Mouse (Mus musculus): ENCODE data around the gene Cetn4. TPM values are rescaled to one million over a fixed set of nuclear protein-coding genes. Genes with fewer than 3 reads are reported as not detected.

The Cetn4 gene
- polyA plus RNA-seq (2012; rRNA removed) = 11.6 and 13.1 TPM in 2 replicates

GRCm38 (mm10) chr3:37312370-37312941 is at the start of gene Cetn4, which contains the start of gene Bbs12:
Gene Cetn4 (minus strand): TSS chr3:37312708.
Gene Bbs12 (plus strand): TSS chr3:37312554.
- Histone ChIP-seq H3K4me3 (ENCODE audit: insufficient read depth, low read length) (peak within 1 kb of the TSS; percentile 67), H3K27ac (ENCODE audit: insufficient read depth, low read length) (peak within 1 kb of the TSS; percentile 15), H3K4me1 (ENCODE audit: control insufficient read depth, insufficient read depth, low read length) (no peaks in the 10 kb centered on the region)
- no peak for TF ChIP-seq CTCF (IDR thresholded peaks at IDR 0.05; ENCODE audit: extremely low read depth, insufficient read depth, low read length)
- peak; percentile 62 for TF ChIP-seq POLR2A (IDR thresholded peaks at IDR 0.05; ENCODE audit: extremely low read depth, insufficient read depth, low read length)

- Histone ChIP-seq H3K27ac (ENCODE audit: insufficient read depth, low read length) (no peak overlapping the region), H3K4me1 (ENCODE audit: control insufficient read depth, insufficient read depth, low read length) (no peaks in the 10 kb centered on the region), H3K4me3 (ENCODE audit: insufficient read depth, low read length) (no peak overlapping the region)
- TF ChIP-seq CTCF (IDR thresholded peaks at IDR 0.05; ENCODE audit: extremely low read depth, insufficient read depth, low read length) (no peak), POLR2A (IDR thresholded peaks at IDR 0.05; ENCODE audit: extremely low read depth, insufficient read depth, low read length) (no peak)
Observed at GRCm38 (mm10) chr3:37360729-37361128, 48.2 kb upstream of the Cetn4 start.

GRCm38 (mm10) chr3:37354737-37355136 is 42.2 kb upstream of the Cetn4 start:
- TF ChIP-seq CTCF (IDR thresholded peaks at IDR 0.05; ENCODE audit: extremely low read depth, insufficient read depth, low read length) (no peak), POLR2A (IDR thresholded peaks at IDR 0.05; ENCODE audit: extremely low read depth, insufficient read depth, low read length) (no peak)
- H3K4me1 ChIP-seq (ENCODE audit: control insufficient read depth, insufficient read depth, low read length) = no peaks in the 10 kb centered on the region
- H3K4me3 ChIP-seq (ENCODE audit: insufficient read depth, low read length) = no peak overlapping the region
- H3K27ac ChIP-seq (ENCODE audit: insufficient read depth, low read length) = no peak overlapping the region

- Histone ChIP-seq H3K27ac (ENCODE audit: insufficient read depth, low read length) (no peak overlapping the region), H3K4me3 (ENCODE audit: insufficient read depth, low read length) (no peak overlapping the region), H3K4me1 (ENCODE audit: control insufficient read depth, insufficient read depth, low read length) (no peaks in the 10 kb centered on the region)
- TF ChIP-seq CTCF (IDR thresholded peaks at IDR 0.05; ENCODE audit: extremely low read depth, insufficient read depth, low read length) (no peak), POLR2A (IDR thresholded peaks at IDR 0.05; ENCODE audit: extremely low read depth, insufficient read depth, low read length) (no peak)
Observed at GRCm38 (mm10) chr3:37353951-37354481, 41.5 kb upstream of the Cetn4 start.

- TF ChIP-seq POLR2A (IDR thresholded peaks at IDR 0.05; ENCODE audit: extremely low read depth, insufficient read depth, low read length) (no peak), CTCF (IDR thresholded peaks at IDR 0.05; ENCODE audit: extremely low read depth, insufficient read depth, low read length) (no peak)
Observed at GRCm38 (mm10) chr3:37350386-37350785, 37.9 kb upstream of the Cetn4 start.

GRCm38 (mm10) chr3:37349166-37349548 is 36.6 kb upstream of the Cetn4 start:
- TF ChIP-seq CTCF (IDR thresholded peaks at IDR 0.05; ENCODE audit: extremely low read depth, insufficient read depth, low read length) = no peak
- TF ChIP-seq POLR2A (IDR thresholded peaks at IDR 0.05; ENCODE audit: extremely low read depth, insufficient read depth, low read length) = no peak
- 0 out of 2 replicates have a peak, but pooled peaks cover 1% of the 10 kb centered on the region for H3K4me1 ChIP-seq (ENCODE audit: control insufficient read depth, insufficient read depth, low read length)
- H3K27ac ChIP-seq (ENCODE audit: insufficient read depth, low read length) = no peak overlapping the region
- peak overlapping the region; percentile 27 for H3K4me3 ChIP-seq (ENCODE audit: insufficient read depth, low read length)

More at GRCm38 (mm10) chr3:37350386-37350785, 37.9 kb upstream of the Cetn4 start:
- 0 out of 2 replicates have a peak, but pooled peaks cover 1% of the 10 kb centered on the region for H3K4me1 ChIP-seq (ENCODE audit: control insufficient read depth, insufficient read depth, low read length)
- no peak overlapping the region for H3K27ac ChIP-seq (ENCODE audit: insufficient read depth, low read length)
- H3K4me3 ChIP-seq (ENCODE audit: insufficient read depth, low read length) = no peak overlapping the region

- Histone ChIP-seq H3K4me3 (ENCODE audit: insufficient read depth, low read length) (peak within 1 kb of the TSS; percentile 27), H3K27ac (ENCODE audit: insufficient read depth, low read length) (no peak within 1 kb of the TSS), H3K4me1 (ENCODE audit: control insufficient read depth, insufficient read depth, low read length) (0 out of 2 replicates have a peak, but pooled peaks cover 1% of the 10 kb centered on the region)
- no peak for TF ChIP-seq CTCF (IDR thresholded peaks at IDR 0.05; ENCODE audit: extremely low read depth, insufficient read depth, low read length)
- TF ChIP-seq POLR2A (IDR thresholded peaks at IDR 0.05; ENCODE audit: extremely low read depth, insufficient read depth, low read length) = no peak
Observed at GRCm38 (mm10) chr3:37348221-37349165, 36.0 kb upstream of the Cetn4 start, which contains the start of gene Fgf2. Gene Fgf2 (plus strand): TSS chr3:37348346.

GRCm38 (mm10) chr3:37347671-37348070 is 35.2 kb upstream of the Cetn4 start:
- no peak for TF ChIP-seq CTCF (IDR thresholded peaks at IDR 0.05; ENCODE audit: extremely low read depth, insufficient read depth, low read length)
- TF ChIP-seq POLR2A (IDR thresholded peaks at IDR 0.05; ENCODE audit: extremely low read depth, insufficient read depth, low read length) = no peak
- no peak overlapping the region for H3K27ac ChIP-seq (ENCODE audit: insufficient read depth, low read length)
- 0 out of 2 replicates have a peak, but pooled peaks cover 1% of the 10 kb centered on the region for H3K4me1 ChIP-seq (ENCODE audit: control insufficient read depth, insufficient read depth, low read length)
- H3K4me3 ChIP-seq (ENCODE audit: insufficient read depth, low read length) = no peak overlapping the region

- Histone ChIP-seq H3K4me1 (ENCODE audit: control insufficient read depth, insufficient read depth, low read length) (no peaks in the 10 kb centered on the region), H3K4me3 (ENCODE audit: insufficient read depth, low read length) (no peak overlapping the region), H3K27ac (ENCODE audit: insufficient read depth, low read length) (no peak overlapping the region)
- TF ChIP-seq CTCF (IDR thresholded peaks at IDR 0.05; ENCODE audit: extremely low read depth, insufficient read depth, low read length) (no peak), POLR2A (IDR thresholded peaks at IDR 0.05; ENCODE audit: extremely low read depth, insufficient read depth, low read length) (no peak)
Observed at GRCm38 (mm10) chr3:37342811-37343210, 30.3 kb upstream of the Cetn4 start.
